ENCODE assay signal across 8 mouse cellular contexts in genomic region chr2:164456864-164457300, GRCm38 (mm10). TPM values are rescaled to one million over a fixed set of nuclear protein-coding genes. Genes with fewer than 3 reads are reported as not detected.
DNase-seq lines count a peak whose midpoint lies in the region; ATAC-seq and TF ChIP-seq lines count a peak whose summit lies in the region.

Gene Sys1 (plus strand): TSS chr2:164456964.

- H3K9ac ChIP-seq in embryonic facial prominence, embryonic 11.5 days (replicated peaks; ENCODE audit: low read length): peak within 1 kb of the TSS; percentile 51
- H3K9ac ChIP-seq in heart, embryonic 11.5 days (ENCODE audit: low read depth, low read length): peak within 1 kb of the TSS; percentile 39
- peak within 1 kb of the TSS; percentile 43 for H3K9ac ChIP-seq in kidney, embryonic 15.5 days
- peak within 1 kb of the TSS; percentile 25; the same call in 1 of the 2 replicates for H3K9ac ChIP-seq in liver, embryonic 12.5 days

- peaks cover 8% of the 10 kb centered on the region for H3K4me1 ChIP-seq in thymus, adult 2 months (replicated peaks; ENCODE audit: control insufficient read depth, insufficient read depth, low read length)
- H3K4me1 ChIP-seq in embryonic facial prominence, embryonic 11.5 days (ENCODE audit: control insufficient read depth, insufficient read depth, low read length): no peaks in the 10 kb centered on the region; the same call in 1 of the 2 replicates
- peaks cover 25% of the 10 kb centered on the region for H3K4me1 ChIP-seq in heart, embryonic 11.5 days (ENCODE audit: control insufficient read depth, insufficient read depth, low read length)
- peaks cover 52% of the 10 kb centered on the region for H3K4me1 ChIP-seq in kidney, embryonic 15.5 days
- H3K4me1 ChIP-seq in liver, embryonic 12.5 days: peaks cover 15% of the 10 kb centered on the region
- peaks cover 9% of the 10 kb centered on the region for H3K4me1 ChIP-seq in olfactory bulb, adult 2 months (ENCODE audit: control insufficient read depth, insufficient read depth, low read length)

- H3K36me3 ChIP-seq in thymus, adult 2 months (ENCODE audit: control insufficient read depth, insufficient read depth, low read length): no peaks in the 10 kb centered on the region
- no peaks in the 10 kb centered on the region for H3K36me3 ChIP-seq in embryonic facial prominence, embryonic 11.5 days (replicated peaks; ENCODE audit: control insufficient read depth, insufficient read depth, low read depth, low read length)
- no peaks in the 10 kb centered on the region for H3K36me3 ChIP-seq in heart, embryonic 11.5 days (ENCODE audit: control insufficient read depth, insufficient read depth, low read length)
- H3K36me3 ChIP-seq in kidney, embryonic 15.5 days: no peaks in the 10 kb centered on the region
- no peaks in the 10 kb centered on the region for H3K36me3 ChIP-seq in liver, embryonic 12.5 days

- no peak for TF ChIP-seq POLR2A in thymus, adult 2 months (IDR thresholded peaks at IDR 0.05; ENCODE audit: control insufficient read depth, extremely low read depth, insufficient read depth, low read length, poor library complexity)
- TF ChIP-seq POLR2A in olfactory bulb, adult 2 months (IDR thresholded peaks at IDR 0.05; ENCODE audit: insufficient read depth, low read depth, low read length): no peak

- TF ChIP-seq CTCF in thymus, adult 2 months (IDR thresholded peaks at IDR 0.05; ENCODE audit: borderline replicate concordance, control insufficient read depth, extremely low read depth, insufficient read depth, low read length, poor library complexity): no peak
- TF ChIP-seq CTCF in olfactory bulb, adult 2 months (IDR thresholded peaks at IDR 0.05; ENCODE audit: insufficient read depth, low read depth, low read length): no peak

- H3K27ac ChIP-seq in thymus, adult 2 months (ENCODE audit: control insufficient read depth, insufficient read depth, low read length): no peak within 1 kb of the TSS
- H3K27ac ChIP-seq in embryonic facial prominence, embryonic 11.5 days (replicated peaks; ENCODE audit: low read depth, low read length): no peak within 1 kb of the TSS
- H3K27ac ChIP-seq in heart, embryonic 11.5 days (ENCODE audit: low read depth, low read length): no peak within 1 kb of the TSS
- peak within 1 kb of the TSS; percentile 93 for H3K27ac ChIP-seq in kidney, embryonic 15.5 days
- peak within 1 kb of the TSS; percentile 61 for H3K27ac ChIP-seq in liver, embryonic 12.5 days
- peak within 1 kb of the TSS; percentile 69 for H3K27ac ChIP-seq in olfactory bulb, adult 2 months (ENCODE audit: insufficient read depth, low read depth, low read length)

- no peaks in the 10 kb centered on the region for H3K9me3 ChIP-seq in embryonic facial prominence, embryonic 11.5 days (replicated peaks; ENCODE audit: control insufficient read depth, low read length)
- no peaks in the 10 kb centered on the region for H3K9me3 ChIP-seq in heart, embryonic 11.5 days (replicated peaks; ENCODE audit: control insufficient read depth, low read length)
- H3K9me3 ChIP-seq in kidney, embryonic 15.5 days (replicated peaks): no peaks in the 10 kb centered on the region
- no peaks in the 10 kb centered on the region for H3K9me3 ChIP-seq in liver, embryonic 12.5 days (replicated peaks)

- no peak within 1 kb of the TSS for H3K4me3 ChIP-seq in thymus, adult 2 months (ENCODE audit: control insufficient read depth, insufficient read depth, low read length)
- H3K4me3 ChIP-seq in embryonic facial prominence, embryonic 11.5 days (ENCODE audit: low read depth, low read length): 0 out of 2 replicates have a peak within 1 kb of the TSS, but pooled peaks have one; percentile 3
- peak within 1 kb of the TSS; percentile 8; the same call in 1 of the 2 replicates for H3K4me3 ChIP-seq in heart, embryonic 11.5 days (ENCODE audit: low read depth, low read length)
- H3K4me3 ChIP-seq in kidney, embryonic 15.5 days (replicated peaks): peak within 1 kb of the TSS; percentile 22
- no peak within 1 kb of the TSS for H3K4me3 ChIP-seq in liver, embryonic 12.5 days
- peak within 1 kb of the TSS; percentile 55 for H3K4me3 ChIP-seq in olfactory bulb, adult 2 months (ENCODE audit: insufficient read depth, low read depth, low read length)

- no peaks in the 10 kb centered on the region for H3K27me3 ChIP-seq in thymus, adult 2 months (ENCODE audit: control insufficient read depth, insufficient read depth, low read length)
- no peaks in the 10 kb centered on the region for H3K27me3 ChIP-seq in embryonic facial prominence, embryonic 11.5 days (ENCODE audit: control insufficient read depth, insufficient read depth, low read length)
- H3K27me3 ChIP-seq in heart, embryonic 11.5 days (ENCODE audit: control insufficient read depth, insufficient read depth, low read length): no peaks in the 10 kb centered on the region
- H3K27me3 ChIP-seq in kidney, embryonic 15.5 days: no peaks in the 10 kb centered on the region
- peaks cover 33% of the 10 kb centered on the region for H3K27me3 ChIP-seq in liver, embryonic 12.5 days (replicated peaks)

- WGBS in thymus, adult 2 months: 16% methylated on average over 7 of the region's 7 CpGs
- WGBS in embryonic facial prominence, embryonic 11.5 days: 2% methylated on average over 7 of the region's 7 CpGs
- WGBS in heart, embryonic 11.5 days (ENCODE audit: insufficient replicate concordance): under 1% methylated on average over 7 of the region's 7 CpGs
- WGBS in kidney, embryonic 15.5 days: 1% methylated on average over 7 of the region's 7 CpGs
- 4% methylated on average over 7 of the region's 7 CpGs for WGBS in liver, embryonic 12.5 days (ENCODE audit: insufficient replicate concordance)
- 4% methylated on average over 7 of the region's 7 CpGs for WGBS in olfactory bulb, adult 2 months

- H3K4me2 ChIP-seq in embryonic facial prominence, embryonic 11.5 days (ENCODE audit: low read depth, low read length): peak within 1 kb of the TSS; percentile 25; the same call in 1 of the 2 replicates
- H3K4me2 ChIP-seq in heart, embryonic 11.5 days: peak within 1 kb of the TSS; percentile 52
- peak within 1 kb of the TSS; percentile 51 for H3K4me2 ChIP-seq in kidney, embryonic 15.5 days
- peak within 1 kb of the TSS; percentile 33 for H3K4me2 ChIP-seq in liver, embryonic 12.5 days

- no peak for DNase-seq in thymus, adult 2 months
- DNase-seq in thymus, postnatal 10 days (ENCODE audit: low spot score in 2 of 2): no peak
- DNase-seq in embryonic facial prominence, embryonic 11.5 days (ENCODE audit: low spot score): no peak
- DNase-seq in ovary, postnatal 10 days (ENCODE audit: low spot score): no peak

- ATAC-seq in embryonic facial prominence, embryonic 11.5 days (replicated peaks; ENCODE audit: insufficient number of reproducible peaks, low FRiP score, low TSS enrichment, low read depth): no peak
- ATAC-seq in heart, embryonic 11.5 days (replicated peaks; ENCODE audit: insufficient number of reproducible peaks, low FRiP score, low TSS enrichment): no peak
- no peak for ATAC-seq in kidney, embryonic 15.5 days (replicated peaks; ENCODE audit: low FRiP score)
- ATAC-seq in liver, embryonic 12.5 days: no peak

RNA-seq across cellular contexts. Expression of gene Sys1, which starts in this region (rescaled TPM):
- 183 and 220 TPM in 2 replicates for polyA plus RNA-seq in thymus, adult 2 months (2012; rRNA removed)
- polyA plus RNA-seq in embryonic facial prominence, embryonic 11.5 days (2014; fragmentation: Nextera tagmentation; extraction: Ambion mirVana): 53.3 and 58.3 TPM in 2 replicates
- polyA plus RNA-seq in heart, embryonic 11.5 days (2014; fragmentation: Nextera tagmentation; extraction: Ambion mirVana): 37.0 and 42.3 TPM in 2 replicates
- polyA plus RNA-seq in kidney, embryonic 15.5 days (2015; fragmentation: Nextera tagmentation; extraction: Ambion mirVana): 59.2 and 64.2 TPM in 2 replicates
- 36.1 and 37.9 TPM in 2 replicates for polyA plus RNA-seq in liver, embryonic 12.5 days (2016; fragmentation: Nextera tagmentation; extraction: Ambion mirVana)
- polyA plus RNA-seq in olfactory bulb, adult 2 months (2012; ENCODE audit: insufficient read depth, insufficient read length, low replicate concordance, missing spikeins): not detected in 2 replicates

Comparison
In these comparisons a context has a peak if more than half of its experiments do, and no peak if none do; other contexts are left out.
1. RNA of gene Sys1 (polyA plus RNA-seq): 183 to 220 TPM in thymus, adult 2 months, 59.2 to 64.2 TPM in kidney, embryonic 15.5 days, 53.3 to 58.3 TPM in embryonic facial prominence, embryonic 11.5 days, 36.1 to 37.9 TPM in liver, embryonic 12.5 days and 37.0 to 42.3 TPM in heart, embryonic 11.5 days; not detected in olfactory bulb, adult 2 months; every median in the first group is over 10 times any median in the second.
2. H3K27ac ChIP-seq: peak in kidney, embryonic 15.5 days (single experiment), liver, embryonic 12.5 days (single experiment) and olfactory bulb, adult 2 months (single experiment); none in thymus, adult 2 months (single experiment), embryonic facial prominence, embryonic 11.5 days (single experiment) and heart, embryonic 11.5 days (single experiment).
3. H3K4me3 ChIP-seq: peak in embryonic facial prominence, embryonic 11.5 days (single experiment), heart, embryonic 11.5 days (single experiment), kidney, embryonic 15.5 days (single experiment) and olfactory bulb, adult 2 months (single experiment); none in thymus, adult 2 months (single experiment) and liver, embryonic 12.5 days (single experiment).
4. Peak in every context shown above with its lines, with median percentiles within 50 percentile points of each other: H3K4me2 ChIP-seq and H3K9ac ChIP-seq.